Mouse (Mus musculus): ENCODE measurements around the gene Shh. TPM values are rescaled to one million over a fixed set of nuclear protein-coding genes. Genes with fewer than 3 reads are reported as not detected.

Shh gene
- polyA plus RNA-seq, 1 experiment = not detected

- Histone ChIP-seq H3K4me3 (ENCODE audit: insufficient read depth, low read length) (no peak overlapping the region), H3K4me1 (ENCODE audit: control insufficient read depth, insufficient read depth, low read length) (no peaks in the 10 kb centered on the region), H3K27ac (ENCODE audit: insufficient read depth, low read depth, low read length) (no peak overlapping the region)
- no peak for TF ChIP-seq POLR2A (IDR thresholded peaks at IDR 0.05; ENCODE audit: borderline replicate concordance, low read depth, low read length)
- no peak for TF ChIP-seq CTCF (IDR thresholded peaks at IDR 0.05; ENCODE audit: low read depth, low read length)
Observed at GRCm38 (mm10) chr5:28459456-28460225, 7.4 kb downstream of the Shh start.

- Histone ChIP-seq H3K4me1 (ENCODE audit: control insufficient read depth, insufficient read depth, low read length) (no peaks in the 10 kb centered on the region), H3K4me3 (ENCODE audit: insufficient read depth, low read length) (no peak overlapping the region), H3K27ac (ENCODE audit: insufficient read depth, low read depth, low read length) (no peak overlapping the region)
- no peak for TF ChIP-seq CTCF (IDR thresholded peaks at IDR 0.05; ENCODE audit: low read depth, low read length)
- no peak for TF ChIP-seq POLR2A (IDR thresholded peaks at IDR 0.05; ENCODE audit: borderline replicate concordance, low read depth, low read length)
Observed at GRCm38 (mm10) chr5:28458821-28459240, 8.2 kb downstream of the Shh start.

- no peak overlapping the region for H3K4me3 ChIP-seq (ENCODE audit: insufficient read depth, low read length)
- TF ChIP-seq POLR2A (IDR thresholded peaks at IDR 0.05; ENCODE audit: borderline replicate concordance, low read depth, low read length) = no peak
- TF ChIP-seq CTCF (IDR thresholded peaks at IDR 0.05; ENCODE audit: low read depth, low read length) = no peak
- no peaks in the 10 kb centered on the region for H3K4me1 ChIP-seq (ENCODE audit: control insufficient read depth, insufficient read depth, low read length)
- no peak overlapping the region for H3K27ac ChIP-seq (ENCODE audit: insufficient read depth, low read depth, low read length)
Observed at GRCm38 (mm10) chr5:28457921-28458641, 9.0 kb downstream of the Shh start.

GRCm38 (mm10) chr5:28456366-28456765, 10.7 kb downstream of the Shh start:
- Histone ChIP-seq H3K4me3 (ENCODE audit: insufficient read depth, low read length) (no peak overlapping the region), H3K27ac (ENCODE audit: insufficient read depth, low read depth, low read length) (no peak overlapping the region), H3K4me1 (ENCODE audit: control insufficient read depth, insufficient read depth, low read length) (no peaks in the 10 kb centered on the region)
- TF ChIP-seq POLR2A (IDR thresholded peaks at IDR 0.05; ENCODE audit: borderline replicate concordance, low read depth, low read length) = no peak
- no peak for TF ChIP-seq CTCF (IDR thresholded peaks at IDR 0.05; ENCODE audit: low read depth, low read length)

- TF ChIP-seq POLR2A (IDR thresholded peaks at IDR 0.05; ENCODE audit: borderline replicate concordance, low read depth, low read length) (no peak), CTCF (IDR thresholded peaks at IDR 0.05; ENCODE audit: low read depth, low read length) (no peak)
- Histone ChIP-seq H3K4me3 (ENCODE audit: insufficient read depth, low read length) (no peak overlapping the region), H3K27ac (ENCODE audit: insufficient read depth, low read depth, low read length) (no peak overlapping the region), H3K4me1 (ENCODE audit: control insufficient read depth, insufficient read depth, low read length) (no peaks in the 10 kb centered on the region)
Observed at GRCm38 (mm10) chr5:28455721-28456120, 11.3 kb downstream of the Shh start.

GRCm38 (mm10) chr5:28454546-28454945, 12.5 kb downstream of the Shh start:
- H3K4me3 ChIP-seq (ENCODE audit: insufficient read depth, low read length) = no peak overlapping the region
- H3K4me1 ChIP-seq (ENCODE audit: control insufficient read depth, insufficient read depth, low read length) = no peaks in the 10 kb centered on the region
- H3K27ac ChIP-seq (ENCODE audit: insufficient read depth, low read depth, low read length) = no peak overlapping the region
- TF ChIP-seq CTCF (IDR thresholded peaks at IDR 0.05; ENCODE audit: low read depth, low read length) (no peak), POLR2A (IDR thresholded peaks at IDR 0.05; ENCODE audit: borderline replicate concordance, low read depth, low read length) (no peak)

- TF ChIP-seq CTCF (IDR thresholded peaks at IDR 0.05; ENCODE audit: low read depth, low read length) = no peak
- no peak for TF ChIP-seq POLR2A (IDR thresholded peaks at IDR 0.05; ENCODE audit: borderline replicate concordance, low read depth, low read length)
- Histone ChIP-seq H3K4me1 (ENCODE audit: control insufficient read depth, insufficient read depth, low read length) (no peaks in the 10 kb centered on the region), H3K27ac (ENCODE audit: insufficient read depth, low read depth, low read length) (no peak overlapping the region), H3K4me3 (ENCODE audit: insufficient read depth, low read length) (no peak overlapping the region)
Observed at GRCm38 (mm10) chr5:28453523-28453922, 13.5 kb downstream of the Shh start.

GRCm38 (mm10) chr5:28453086-28453485, 14.0 kb downstream of the Shh start:
- no peaks in the 10 kb centered on the region for H3K4me1 ChIP-seq (ENCODE audit: control insufficient read depth, insufficient read depth, low read length)
- TF ChIP-seq CTCF (IDR thresholded peaks at IDR 0.05; ENCODE audit: low read depth, low read length) (no peak), POLR2A (IDR thresholded peaks at IDR 0.05; ENCODE audit: borderline replicate concordance, low read depth, low read length) (no peak)
- no peak overlapping the region for H3K27ac ChIP-seq (ENCODE audit: insufficient read depth, low read depth, low read length)
- no peak overlapping the region for H3K4me3 ChIP-seq (ENCODE audit: insufficient read depth, low read length)

GRCm38 (mm10) chr5:28451053-28451638, 15.9 kb downstream of the Shh start:
- H3K4me1 ChIP-seq (ENCODE audit: control insufficient read depth, insufficient read depth, low read length) = no peaks in the 10 kb centered on the region
- no peak overlapping the region for H3K27ac ChIP-seq (ENCODE audit: insufficient read depth, low read depth, low read length)
- TF ChIP-seq POLR2A (IDR thresholded peaks at IDR 0.05; ENCODE audit: borderline replicate concordance, low read depth, low read length) = no peak
- peak; percentile 97 for TF ChIP-seq CTCF (IDR thresholded peaks at IDR 0.05; ENCODE audit: low read depth, low read length)
- H3K4me3 ChIP-seq (ENCODE audit: insufficient read depth, low read length) = no peak overlapping the region
